Comparison of ENCODE assay signal across 15 mouse cellular contexts in the genomic region with DNA sequence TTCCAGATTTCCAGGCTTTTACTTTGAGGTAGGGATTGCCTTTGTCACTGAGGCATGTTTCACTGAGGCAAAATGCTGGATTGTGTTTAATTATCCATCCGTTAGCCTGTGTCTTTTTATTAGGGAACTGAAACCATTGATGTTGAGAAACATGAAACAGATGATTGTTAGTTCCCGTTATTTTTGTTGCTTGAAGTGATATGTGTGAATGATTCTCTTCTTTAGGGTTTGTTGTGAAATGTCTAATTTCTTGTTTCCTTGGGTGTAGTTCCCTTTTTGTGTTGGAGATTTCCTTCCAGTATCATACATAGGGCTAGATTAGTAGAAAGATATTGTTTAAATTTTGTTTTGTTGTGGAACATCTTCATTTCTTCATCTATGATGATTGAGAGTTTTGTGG.
"Had no signal": no experiment of that assay in that cellular context is flagged by ENCODE, and none has a peak within 500 bp of the region (broad histone marks: within the 10 kb centered on the region; RNA-seq: fewer than 3 reads in every experiment).

No protein-coding gene starts in this region.

- DNase-seq: kidney, adult 11 months; kidney, adult 8-10 months; kidney, postnatal 10 days; kidney, postnatal 4 days; layer of hippocampus, adult 9-11 months; liver; lung, adult 18-20 months; lung, postnatal 10 days; lung, postnatal 36 days; right cerebral cortex, postnatal 25 days; spleen, adult 18-20 months; thymus, postnatal 25 days had no signal

- ATAC-seq: liver, embryonic 12.5 days; midbrain, embryonic 13.5 days; midbrain, embryonic 16.5 days had no signal
